Mouse (Mus musculus) mature B cell (primary cell): ENCODE results near the gene Shtn1.

Experiments
- in situ Hi-C: fragments of 300-500 bp; cut with MboI; formaldehyde crosslinking; loops from 2 replicates; pipeline ENCODE4 v1.14.3; 2019

Shtn1 gene

DNA sequence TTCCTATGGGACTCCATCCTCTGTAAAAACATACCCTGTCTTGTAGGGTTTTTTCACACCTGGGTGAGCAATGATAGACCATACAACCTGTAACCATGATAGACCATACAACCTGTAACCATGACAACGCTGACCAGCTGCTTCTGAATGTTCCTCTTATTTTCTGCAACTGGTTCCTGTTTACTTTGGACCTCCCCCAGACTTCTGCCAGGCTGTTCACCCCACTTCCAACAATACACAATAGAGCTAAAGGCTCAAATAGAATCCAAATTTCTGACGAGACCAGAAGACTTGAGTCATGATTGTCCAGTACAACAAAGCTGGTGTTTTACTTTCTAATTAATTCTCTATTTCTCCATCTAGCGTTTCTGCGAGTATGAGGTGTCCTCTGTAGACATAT, 23.8 kb downstream of the Shtn1 start:
- in situ Hi-C loops: no loop called here

DNA sequence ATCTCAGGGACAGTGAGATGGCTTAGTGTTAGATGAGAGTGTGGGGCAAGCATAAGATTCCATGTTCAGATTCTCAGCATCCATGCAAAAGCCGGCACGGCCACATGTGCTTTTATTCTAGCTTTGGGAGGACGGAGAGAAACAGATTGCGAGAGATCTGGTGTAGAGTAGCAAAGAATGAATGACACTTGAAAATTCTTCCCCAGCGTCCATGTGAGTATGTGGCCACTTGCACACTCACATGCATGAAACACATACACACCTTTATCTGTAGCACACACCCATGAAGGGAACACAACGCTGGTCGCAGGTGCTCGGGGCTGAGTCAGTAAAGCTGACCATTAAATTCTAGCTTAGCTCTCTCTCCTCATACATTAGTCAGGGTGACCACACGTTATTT, 24.3 kb downstream of the Shtn1 start:
- in situ Hi-C loops: no loop called here

DNA sequence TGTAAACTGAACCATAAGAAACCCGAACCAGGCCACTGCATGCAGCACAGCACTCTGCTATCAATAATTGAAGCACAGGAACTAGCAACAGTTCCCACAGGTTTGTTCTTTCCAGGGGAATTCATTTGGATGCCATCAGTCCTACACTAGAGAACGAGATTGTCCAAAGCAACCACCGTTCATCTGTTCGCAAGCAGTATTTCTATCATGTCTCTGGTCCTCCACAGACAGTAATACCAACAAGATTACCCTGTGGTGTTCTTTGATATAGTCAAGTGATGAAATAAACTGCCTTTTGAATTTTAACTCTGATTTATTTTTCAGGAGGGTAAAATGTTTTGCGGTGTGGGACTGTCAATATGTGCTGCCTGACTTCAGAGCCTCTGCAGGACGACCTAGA, 27.0 kb downstream of the Shtn1 start:
- in situ Hi-C loops: no loop called here

- in situ Hi-C loops: no loop called here
These were observed 28.4 kb downstream of the Shtn1 start for GRCm38 (mm10) chr19:59047511-59047910.

- in situ Hi-C loops: no loop called here
These were observed 34.8 kb downstream of the Shtn1 start for GRCm38 (mm10) chr19:59041086-59041485.

- in situ Hi-C loops: no loop called here
These were observed 37.1 kb downstream of the Shtn1 start for GRCm38 (mm10) chr19:59038793-59039192.

DNA sequence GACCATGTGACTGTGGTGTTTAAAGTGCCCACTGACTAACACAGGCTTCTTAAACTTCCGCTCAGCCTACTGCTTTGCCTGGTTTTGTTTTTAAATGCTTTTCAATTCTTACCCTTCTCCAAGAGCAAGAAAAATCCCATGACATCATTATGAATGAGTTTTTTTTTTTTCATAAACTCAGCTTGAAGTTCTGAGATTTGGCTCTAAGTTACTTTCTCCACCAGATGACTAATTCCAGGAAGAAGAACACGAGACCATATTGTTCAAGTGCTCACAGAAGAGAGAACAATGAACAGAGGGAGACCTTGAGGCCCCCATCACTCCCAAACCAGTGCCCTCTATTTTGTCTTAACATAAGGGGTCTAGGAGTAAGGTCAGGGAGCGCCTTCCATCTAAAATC, 39.1 kb downstream of the Shtn1 start:
- in situ Hi-C loops: no loop called here

GRCm38 (mm10) chr19:59033241-59033640, 42.7 kb downstream of the Shtn1 start:
- in situ Hi-C loops: no loop called here

DNA sequence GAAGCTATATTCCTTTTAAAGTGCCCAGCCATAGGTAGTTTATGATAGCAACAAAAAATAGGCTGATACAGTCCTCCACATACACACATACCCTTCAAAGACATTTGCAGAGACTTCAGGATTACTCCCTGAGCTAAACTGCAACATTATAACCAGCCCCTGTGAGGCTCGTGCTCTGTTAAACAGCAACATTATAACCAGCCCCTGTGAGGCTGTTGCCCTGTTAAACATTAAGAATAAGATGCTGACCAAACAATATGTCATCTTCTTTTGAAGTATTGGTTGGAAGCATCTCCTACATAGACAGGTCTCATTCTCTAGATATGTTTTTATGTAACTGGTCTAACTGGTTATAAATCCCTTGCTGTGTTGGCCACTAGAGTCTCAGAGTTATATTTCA, 45.7 kb downstream of the Shtn1 start:
- in situ Hi-C loops: no loop called here

- in situ Hi-C loops: no loop called here
These were observed 46.9 kb downstream of the Shtn1 start for GRCm38 (mm10) chr19:59029011-59029410.

- in situ Hi-C loops: no loop called here
These were observed 47.8 kb downstream of the Shtn1 start for GRCm38 (mm10) chr19:59028130-59028529.

DNA sequence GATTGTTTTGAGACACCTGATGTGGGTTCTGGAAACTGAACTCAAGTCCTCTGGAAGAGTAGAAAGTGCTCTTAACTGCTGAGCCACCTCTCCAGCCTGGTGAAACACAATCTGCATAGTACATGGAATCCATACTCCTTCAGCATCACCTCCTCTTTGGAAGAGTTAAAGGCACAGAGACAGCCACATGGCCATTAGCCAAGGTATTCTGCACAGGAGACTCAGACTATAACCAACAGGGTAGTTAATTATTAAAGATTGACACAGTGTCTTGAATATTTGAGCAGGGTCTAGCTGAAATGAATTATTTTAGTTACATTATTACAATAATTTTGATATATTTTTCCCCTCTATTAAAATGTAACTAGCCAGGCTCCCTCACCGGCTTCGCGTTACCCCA, 52.0 kb downstream of the Shtn1 start:
- in situ Hi-C loops: no loop called here

- in situ Hi-C loops: no loop called here
These were observed 54.3 kb downstream of the Shtn1 start for GRCm38 (mm10) chr19:59021644-59022043.

- in situ Hi-C loops: no loop called here
These were observed 65.1 kb downstream of the Shtn1 start for GRCm38 (mm10) chr19:59010802-59011201.

DNA sequence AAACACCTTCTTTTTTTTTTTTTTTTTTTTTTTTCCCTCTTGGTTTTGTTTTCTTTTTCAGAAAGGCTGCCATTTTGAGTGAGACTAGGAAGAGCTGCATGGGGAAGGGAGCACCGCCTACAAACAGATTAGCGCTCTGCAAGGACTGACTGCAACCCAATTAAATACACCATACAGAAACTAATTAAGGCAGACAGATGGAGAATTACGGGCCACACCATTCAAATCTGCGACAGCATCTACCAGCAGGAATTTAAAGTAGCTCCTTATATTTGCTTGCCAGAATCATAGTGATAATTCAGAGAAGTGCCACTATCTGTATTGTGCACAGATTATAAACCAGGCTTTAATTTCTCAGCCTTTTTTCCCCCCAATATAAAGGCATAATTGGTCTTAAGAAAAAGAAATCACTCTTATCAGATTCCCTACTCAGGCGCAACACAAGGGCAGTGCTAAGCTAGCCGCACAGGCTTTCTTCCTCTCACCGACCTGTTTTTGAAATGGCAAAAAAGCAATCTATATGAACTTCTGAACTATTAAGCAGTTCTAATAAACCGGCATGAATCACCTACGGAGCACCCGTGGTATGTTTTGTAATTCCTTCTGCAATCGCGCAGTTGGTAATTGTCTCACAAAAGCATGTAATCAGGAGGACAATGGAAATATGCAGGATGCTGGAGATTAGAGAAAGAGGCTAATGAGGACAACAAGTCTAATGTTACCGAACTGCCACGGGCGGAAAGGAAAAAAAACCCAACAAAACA, 69.1 kb downstream of the Shtn1 start:
- in situ Hi-C loops: no loop called here

DNA sequence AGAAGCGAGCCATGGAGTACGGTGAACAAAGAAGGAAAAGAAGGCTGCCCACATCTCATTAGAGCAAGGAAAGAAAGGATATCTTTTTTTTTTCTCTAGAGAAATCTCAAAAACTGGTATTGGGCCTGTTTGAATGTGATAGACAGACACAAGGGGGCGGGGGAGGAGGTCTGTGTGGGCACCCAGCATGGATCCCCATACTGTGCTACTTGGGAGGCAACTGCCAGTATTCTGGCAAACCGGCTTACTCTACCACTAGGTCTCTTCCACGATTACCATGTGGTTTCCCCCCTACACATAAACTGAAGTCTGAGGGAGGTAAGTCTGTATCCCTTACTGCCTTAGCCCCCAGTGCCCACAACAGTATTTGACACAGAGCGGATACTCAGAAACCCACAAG, 73.1 kb downstream of the Shtn1 start:
- in situ Hi-C loops: no loop called here

GRCm38 (mm10) chr19:58981571-58981970, 94.3 kb downstream of the Shtn1 start:
- in situ Hi-C loops: no loop called here

GRCm38 (mm10) chr19:58980056-58980440, 95.9 kb downstream of the Shtn1 start:
- in situ Hi-C loops: no loop called here

- in situ Hi-C loops: no loop called here
These were observed 96.4 kb downstream of the Shtn1 start for GRCm38 (mm10) chr19:58979436-58980055.

DNA sequence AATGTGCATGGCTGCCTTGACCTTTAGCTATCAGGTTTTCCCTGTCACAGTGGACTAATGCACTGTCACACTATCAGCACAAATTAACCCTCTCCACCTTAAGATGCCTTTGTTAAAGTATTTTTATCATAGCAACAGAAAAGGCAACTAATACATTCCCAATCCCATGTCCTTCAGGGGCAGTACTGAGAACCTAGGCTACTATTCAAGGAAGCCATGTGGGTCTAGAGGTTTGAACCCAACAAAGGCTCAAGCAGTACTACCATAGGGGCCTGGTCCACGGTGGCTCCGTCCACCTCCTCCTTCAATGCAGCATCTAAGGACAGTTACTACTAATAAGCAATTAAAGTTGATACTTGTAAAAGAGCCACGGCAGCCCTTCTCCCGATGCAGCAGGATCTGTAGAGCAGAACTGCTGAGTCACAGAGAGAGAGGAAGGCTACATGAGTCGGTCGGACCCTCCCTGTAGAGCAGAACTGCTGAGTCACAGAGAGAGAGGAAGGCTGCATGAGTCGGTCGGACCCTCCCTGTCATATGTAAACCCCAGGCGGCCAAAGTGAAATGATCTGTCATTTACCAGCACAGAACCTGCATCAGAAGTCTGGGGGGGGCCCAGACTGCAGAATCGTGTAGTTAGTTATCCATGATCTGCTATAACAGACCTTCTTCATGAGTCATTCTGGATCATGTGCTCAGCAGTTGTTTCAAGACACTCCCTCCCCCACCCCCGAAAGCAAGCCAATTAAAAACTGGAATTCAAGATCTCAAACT, 97.3 kb downstream of the Shtn1 start:
- in situ Hi-C loops: no loop called here

DNA sequence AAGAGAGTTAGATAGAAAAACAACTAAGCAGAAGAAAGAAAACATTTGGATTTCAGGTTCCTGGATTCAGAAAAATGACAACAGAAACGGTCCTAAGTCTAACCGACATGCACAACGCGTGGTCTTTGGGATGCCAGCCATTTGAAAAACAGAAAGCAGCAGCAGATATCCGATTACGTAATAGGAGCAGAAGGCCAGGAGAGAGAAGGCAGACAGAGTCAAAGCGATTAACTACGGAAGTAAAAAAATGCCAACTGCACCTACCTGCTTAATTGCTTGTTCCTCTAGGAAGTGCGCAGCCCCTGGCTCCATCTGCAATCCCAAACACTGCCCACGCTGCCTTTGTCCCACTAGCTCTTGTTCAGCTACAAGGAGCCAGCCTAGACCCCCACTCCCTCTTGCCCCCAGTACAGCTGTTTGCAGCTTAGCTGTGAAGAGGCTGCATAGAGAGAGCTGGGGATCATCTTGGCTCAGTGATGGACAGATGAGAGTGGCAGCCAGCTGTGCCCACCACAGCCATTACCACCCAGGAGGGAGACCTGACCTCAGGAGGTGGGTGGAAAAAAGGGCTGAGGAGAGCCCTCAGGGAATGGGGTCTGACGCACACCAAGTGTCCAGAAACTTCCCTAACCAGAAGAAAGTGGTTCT, 100.6 kb downstream of the Shtn1 start:
- in situ Hi-C loops: no loop called here

GRCm38 (mm10) chr19:58974126-58974525, 101.8 kb downstream of the Shtn1 start:
- in situ Hi-C loops: no loop called here
